Mouse (Mus musculus) kidney, adult 2 months (tissue): Measurements from ENCODE around the gene Secisbp2l. TPM values are rescaled to one million over a fixed set of nuclear protein-coding genes. Genes with fewer than 3 reads are reported as not detected.

Source experiments
- DNase-seq: peaks from one replicate; pipeline ENCODE4 v3.0.0; 2021
- H3K27ac ChIP-seq: fragments of 200-500 bp; 2 replicates; pipeline ENCODE4 v1.5.1; 2012; ENCODE audit warnings: low read depth, low read length, control low read depth, inconsistent platforms; ENCODE audit not compliant: insufficient read depth
- H3K27me3 ChIP-seq: fragments of 200-500 bp; replicated peaks from 2 replicates; pipeline ENCODE4 v1.6.1; 2012; ENCODE audit warnings: mild to moderate bottlenecking, moderate library complexity, low read length, inconsistent platforms; ENCODE audit not compliant: control insufficient read depth, insufficient read depth
- H3K36me3 ChIP-seq: fragments of 200-500 bp; 2 replicates; pipeline ENCODE4 v1.6.1; 2012; ENCODE audit warnings: mild to moderate bottlenecking, moderate library complexity, low read length, inconsistent platforms; ENCODE audit not compliant: control insufficient read depth, insufficient read depth
- H3K4me1 ChIP-seq: fragments of 200-500 bp; 2 replicates; pipeline ENCODE4 v1.6.1; 2011; ENCODE audit warnings: low read length; ENCODE audit not compliant: control insufficient read depth, insufficient read depth
- H3K4me3 ChIP-seq: fragments of 200-500 bp; 2 replicates; pipeline ENCODE4 v1.5.1; 2011; ENCODE audit warnings: mild to moderate bottlenecking, low read depth, low read length, control low read depth; ENCODE audit not compliant: insufficient read depth
- CTCF ChIP-seq: fragments of 200-500 bp; conservative IDR thresholded peaks from 2 replicates; pipeline ENCODE4 v1.5.1; 2011; ENCODE audit warnings: low read depth, mild to moderate bottlenecking, control low read depth, low read length, moderate library complexity, mixed read lengths; ENCODE audit not compliant: insufficient read depth, insufficient read length
- POLR2A ChIP-seq: fragments of 200-500 bp; IDR thresholded peaks from one replicate; pipeline ENCODE4 v1.6.1; 2011; ENCODE audit warnings: low read depth, low read length, control low read depth
- WGBS: fragments of 180-500 bp; shearing (Covaris S2); methylation state at CpG from one replicate; pipeline ENCODE4 v1.1.7; 2018; 5-methylcytosine and 5-hydroxymethylcytosine counted together
- polyA plus RNA-seq: library from polyadenylated mRNA; depleted of rRNA; stranded (reverse); fragments of >200 nt; gene quantifications from 2 replicates; pipeline ENCODE4 v1.2.3, GENCODE M21; 2012

Secisbp2l gene
- polyA plus RNA-seq, 1 experiment, result 14.6 TPM

- no peaks in the 10 kb centered on the region for H3K4me1 ChIP-seq
- 78% methylated on average over 8 of the region's 8 CpGs for WGBS
- no peaks in the 10 kb centered on the region for H3K36me3 ChIP-seq
- no peaks in the 10 kb centered on the region for H3K27me3 ChIP-seq
- TF ChIP-seq POLR2A (no peak), CTCF (no peak)
- no peak overlapping the region for H3K27ac ChIP-seq
- no peak overlapping the region for H3K4me3 ChIP-seq
- no peak for DNase-seq
These were observed 66.1 kb downstream of the Secisbp2l start for GRCm38 (mm10) chr2:125716599-125716998.

GRCm38 (mm10) chr2:125706510-125706921 is 76.2 kb downstream of the Secisbp2l start:
- TF ChIP-seq POLR2A (no peak), CTCF (no peak)
- no peaks in the 10 kb centered on the region for H3K27me3 ChIP-seq
- H3K4me3 ChIP-seq, result no peak overlapping the region
- 60% methylated on average over 5 of the region's 5 CpGs for WGBS
- H3K27ac ChIP-seq, result no peak overlapping the region
- DNase-seq, result peak; percentile 14
- no peaks in the 10 kb centered on the region for H3K36me3 ChIP-seq
- no peaks in the 10 kb centered on the region for H3K4me1 ChIP-seq

- Histone ChIP-seq H3K4me3 (no peak overlapping the region), H3K27me3 (no peaks in the 10 kb centered on the region), H3K27ac (no peak overlapping the region), H3K4me1 (no peaks in the 10 kb centered on the region), H3K36me3 (no peaks in the 10 kb centered on the region)
- no peak for TF ChIP-seq CTCF
- no peak for TF ChIP-seq POLR2A
- no peak for DNase-seq
- 80% methylated on average over 12 of the region's 12 CpGs for WGBS
These were observed 77.6 kb downstream of the Secisbp2l start for GRCm38 (mm10) chr2:125704907-125705631.

- DNase-seq, result no peak
- Histone ChIP-seq H3K36me3 (no peaks in the 10 kb centered on the region), H3K4me1 (no peaks in the 10 kb centered on the region), H3K4me3 (no peak overlapping the region), H3K27ac (no peak overlapping the region), H3K27me3 (no peaks in the 10 kb centered on the region)
- TF ChIP-seq POLR2A (no peak), CTCF (no peak)
- WGBS, result 78% methylated on average over 2 of the region's 2 CpGs
These were observed 79.8 kb downstream of the Secisbp2l start for GRCm38 (mm10) chr2:125702851-125703250.

GRCm38 (mm10) chr2:125701606-125702005 is 81.1 kb downstream of the Secisbp2l start:
- WGBS, result 83% methylated on average over 2 of the region's 2 CpGs
- no peak overlapping the region for H3K4me3 ChIP-seq
- TF ChIP-seq POLR2A (no peak), CTCF (no peak)
- H3K36me3 ChIP-seq, result no peaks in the 10 kb centered on the region
- DNase-seq, result no peak
- H3K27ac ChIP-seq, result no peak overlapping the region
- H3K4me1 ChIP-seq, result no peaks in the 10 kb centered on the region
- H3K27me3 ChIP-seq, result no peaks in the 10 kb centered on the region

GRCm38 (mm10) chr2:125696219-125696618 is 86.5 kb downstream of the Secisbp2l start:
- peak; percentile 60 for DNase-seq
- Histone ChIP-seq H3K4me1 (no peaks in the 10 kb centered on the region), H3K27me3 (no peaks in the 10 kb centered on the region), H3K4me3 (no peak overlapping the region), H3K27ac (no peak overlapping the region), H3K36me3 (no peaks in the 10 kb centered on the region)
- WGBS, result 81% methylated on average over 2 of the region's 2 CpGs
- no peak for TF ChIP-seq POLR2A
- no peak for TF ChIP-seq CTCF

- H3K27me3 ChIP-seq, result no peaks in the 10 kb centered on the region
- no peak overlapping the region for H3K27ac ChIP-seq
- no peak for DNase-seq
- WGBS, result 79% methylated on average over 2 of the region's 2 CpGs
- no peaks in the 10 kb centered on the region for H3K4me1 ChIP-seq
- H3K4me3 ChIP-seq, result no peak overlapping the region
- no peak for TF ChIP-seq POLR2A
- TF ChIP-seq CTCF, result no peak
- H3K36me3 ChIP-seq, result no peaks in the 10 kb centered on the region
These were observed 87.9 kb downstream of the Secisbp2l start for GRCm38 (mm10) chr2:125694798-125695197.
